Mouse (Mus musculus) ES-Bruce4 (cell line): ENCODE measurements around the gene Nup188. TPM values are rescaled to one million over a fixed set of nuclear protein-coding genes. Genes with fewer than 3 reads are reported as not detected.
A peak's percentile ranks its signal among the peaks of the same experiment; 100 is the strongest.

Source experiments
- H3K27ac ChIP-seq: 2 replicates; pipeline ENCODE4 v1.5.1; 2012; ENCODE audit warnings: low read length, inconsistent platforms; ENCODE audit not compliant: insufficient read depth
- H3K27me3 ChIP-seq: 2 replicates; pipeline ENCODE4 v1.6.1; 2012; ENCODE audit warnings: mild to moderate bottlenecking, low read length, inconsistent platforms; ENCODE audit not compliant: control insufficient read depth, poor library complexity, insufficient read depth, severe bottlenecking
- H3K36me3 ChIP-seq: 2 replicates; pipeline ENCODE4 v1.6.1; 2012; ENCODE audit warnings: inconsistent platforms, mild to moderate bottlenecking, low read length, moderate library complexity; ENCODE audit not compliant: control insufficient read depth, poor library complexity, insufficient read depth, severe bottlenecking
- H3K4me1 ChIP-seq: one replicate; pipeline ENCODE4 v1.8.1; 2011; ENCODE audit warnings: low read length; ENCODE audit not compliant: control insufficient read depth, insufficient read depth
- H3K4me3 ChIP-seq: 2 replicates; pipeline ENCODE4 v1.5.1; 2011; ENCODE audit warnings: low read depth, mild to moderate bottlenecking, low read length
- H3K9ac ChIP-seq: 2 replicates; pipeline ENCODE4 v1.6.1; 2012; ENCODE audit warnings: low read depth, mild to moderate bottlenecking, inconsistent platforms; ENCODE audit not compliant: poor library complexity, severe bottlenecking
- H3K9me3 ChIP-seq: replicated peaks from 2 replicates; pipeline ENCODE4 v1.6.1; 2012; ENCODE audit warnings: mild to moderate bottlenecking, low read length, inconsistent platforms; ENCODE audit not compliant: control insufficient read depth, poor library complexity, insufficient read depth, severe bottlenecking
- CTCF ChIP-seq: IDR thresholded peaks from one replicate; pipeline ENCODE4 v1.8.1; 2011; ENCODE audit warnings: low read depth, low read length
- EP300 ChIP-seq: IDR thresholded peaks from 2 replicates; pipeline ENCODE4 v1.6.1; 2011; ENCODE audit warnings: low read depth, low read length; ENCODE audit not compliant: insufficient read depth
- POLR2A ChIP-seq: IDR thresholded peaks from one replicate; pipeline ENCODE4 v1.8.1; 2011; ENCODE audit warnings: low read length; ENCODE audit not compliant: insufficient read depth
- polyA plus RNA-seq: library from polyadenylated mRNA; stranded (reverse); fragments of >200 nt; gene quantifications from 2 replicates; pipeline ENCODE4 v1.2.4, GENCODE M21; 2011; ENCODE audit warnings: low read depth; ENCODE audit not compliant: missing spikeins, insufficient read depth, insufficient read length

The Nup188 gene
- polyA plus RNA-seq, 1 experiment: 138 TPM

- Histone ChIP-seq H3K27me3 (no peaks in the 10 kb centered on the region), H3K27ac (no peak overlapping the region), H3K36me3 (peaks cover 29% of the 10 kb centered on the region), H3K4me3 (no peak overlapping the region), H3K9me3 (no peaks in the 10 kb centered on the region), H3K9ac (no peak overlapping the region), H3K4me1 (no peaks in the 10 kb centered on the region)
- TF ChIP-seq EP300: no peak
- TF ChIP-seq CTCF: no peak
- TF ChIP-seq POLR2A: no peak
Measured at GRCm38 (mm10) chr2:30345971-30346676, 59.9 kb downstream of the Nup188 start.

GRCm38 (mm10) chr2:30349196-30349595 is 63.0 kb downstream of the Nup188 start:
- Histone ChIP-seq H3K9ac (no peak overlapping the region), H3K36me3 (peaks cover 5% of the 10 kb centered on the region), H3K4me3 (no peak overlapping the region), H3K9me3 (no peaks in the 10 kb centered on the region), H3K27me3 (no peaks in the 10 kb centered on the region), H3K4me1 (no peaks in the 10 kb centered on the region), H3K27ac (no peak overlapping the region)
- TF ChIP-seq POLR2A: no peak
- TF ChIP-seq CTCF: no peak
- no peak for TF ChIP-seq EP300

- no peaks in the 10 kb centered on the region for H3K36me3 ChIP-seq
- TF ChIP-seq EP300: no peak
- no peaks in the 10 kb centered on the region for H3K27me3 ChIP-seq
- no peaks in the 10 kb centered on the region for H3K4me1 ChIP-seq
- H3K27ac ChIP-seq: 0 out of 2 replicates have a peak overlapping the region, but pooled peaks have one; percentile 23
- no peaks in the 10 kb centered on the region for H3K9me3 ChIP-seq
- no peak overlapping the region for H3K4me3 ChIP-seq
- no peak overlapping the region for H3K9ac ChIP-seq
Measured at GRCm38 (mm10) chr2:30351149-30351548, 65.0 kb downstream of the Nup188 start.

- TF ChIP-seq EP300 (no peak), CTCF (no peak), POLR2A (no peak)
- Histone ChIP-seq H3K27ac (no peak overlapping the region), H3K36me3 (no peaks in the 10 kb centered on the region), H3K4me3 (no peak overlapping the region), H3K9ac (no peak overlapping the region), H3K4me1 (peaks cover 3% of the 10 kb centered on the region), H3K27me3 (no peaks in the 10 kb centered on the region), H3K9me3 (no peaks in the 10 kb centered on the region)
Measured at GRCm38 (mm10) chr2:30355861-30356260, 69.7 kb downstream of the Nup188 start.

GRCm38 (mm10) chr2:30356266-30356665 is 70.1 kb downstream of the Nup188 start:
- Histone ChIP-seq H3K4me1 (peaks cover 3% of the 10 kb centered on the region), H3K9me3 (no peaks in the 10 kb centered on the region), H3K9ac (no peak overlapping the region), H3K4me3 (no peak overlapping the region), H3K27ac (no peak overlapping the region), H3K27me3 (no peaks in the 10 kb centered on the region), H3K36me3 (no peaks in the 10 kb centered on the region)
- no peak for TF ChIP-seq POLR2A
- TF ChIP-seq EP300: no peak
- no peak for TF ChIP-seq CTCF

GRCm38 (mm10) chr2:30356906-30357305 is 70.7 kb downstream of the Nup188 start:
- H3K9me3 ChIP-seq: no peaks in the 10 kb centered on the region
- no peaks in the 10 kb centered on the region for H3K27me3 ChIP-seq
- H3K27ac ChIP-seq: no peak overlapping the region
- no peak overlapping the region for H3K4me3 ChIP-seq
- TF ChIP-seq CTCF: no peak
- no peak for TF ChIP-seq EP300
- TF ChIP-seq POLR2A: no peak
- no peak overlapping the region for H3K9ac ChIP-seq
- H3K36me3 ChIP-seq: no peaks in the 10 kb centered on the region
- peaks cover 3% of the 10 kb centered on the region for H3K4me1 ChIP-seq
